Mouse (Mus musculus) G1E (cell line): ENCODE results near the gene Hes7. TPM values are rescaled to one million over a fixed set of nuclear protein-coding genes. Genes with fewer than 3 reads are reported as not detected.
"Not testable (repeated sequence)": the region's sequence is repeated elsewhere in the genome, so short reads cannot be mapped to it uniquely, and the experiment has no call there.

Experiments used
- ATAC-seq: 2 replicates; pipeline ENCODE4 v1.8.0; 2016; ENCODE audit warnings: mild to moderate bottlenecking; ENCODE audit not compliant: insufficient number of reproducible peaks, poor library complexity, low FRiP score, severe bottlenecking; ENCODE audit errors: extremely low read depth
- DNase-seq: peaks from one replicate; pipeline ENCODE4 v3.0.0; 2012; ENCODE audit warnings: low spot score
- H3K27me3 ChIP-seq: 2 replicates; pipeline ENCODE4 v1.6.1; 2012; ENCODE audit warnings: mild to moderate bottlenecking, low read length, inconsistent platforms; ENCODE audit not compliant: insufficient read depth
- H3K36me3 ChIP-seq: replicated peaks from 2 replicates; pipeline ENCODE3; 2012; ENCODE audit warnings: mild to moderate bottlenecking, inconsistent platforms
- H3K4me1 ChIP-seq: 2 replicates; pipeline ENCODE4 v1.6.1; 2012; ENCODE audit warnings: low read depth, low read length, inconsistent platforms, mixed read lengths; ENCODE audit not compliant: insufficient read depth
- H3K4me3 ChIP-seq: 2 replicates; pipeline ENCODE4 v1.5.1; 2012; ENCODE audit warnings: low read depth, mild to moderate bottlenecking, inconsistent platforms, low read length, moderate library complexity, mixed read lengths
- H3K9me3 ChIP-seq: replicated peaks from 2 replicates; pipeline ENCODE4 v1.6.1; 2012; ENCODE audit warnings: inconsistent platforms
- CTCF ChIP-seq: IDR thresholded peaks from 2 replicates; pipeline ENCODE4 v1.5.1; 2012; ENCODE audit warnings: low read depth, low read length, inconsistent platforms, mixed read lengths
- GATA1 ChIP-seq: IDR thresholded peaks from 2 replicates; pipeline ENCODE4 v1.6.1; 2012; ENCODE audit warnings: borderline replicate concordance, low read length, inconsistent platforms, mixed read lengths
- GATA2 ChIP-seq: IDR thresholded peaks from 2 replicates; pipeline ENCODE4 v1.6.1; 2012; ENCODE audit warnings: low read depth, low read length, inconsistent platforms, borderline replicate concordance
- POLR2AphosphoS5 ChIP-seq: IDR thresholded peaks from 2 replicates; pipeline ENCODE4 v1.6.1; 2012; ENCODE audit warnings: low read depth, low read length, inconsistent platforms; ENCODE audit not compliant: insufficient replicate concordance
- TAL1 ChIP-seq: conservative IDR thresholded peaks from 2 replicates; pipeline ENCODE4 v1.6.1; 2012; ENCODE audit warnings: low read depth, low read length, inconsistent platforms, mixed read lengths
- polyA plus RNA-seq: library from polyadenylated mRNA; stranded (reverse); fragments of >175 nt; gene quantifications from 2 replicates; pipeline ENCODE4 v1.2.3, GENCODE M21; 2012
- total RNA-seq, 2 experiments: library from RNA; stranded (forward) in 1 of 2; stranded (reverse) in 1 of 2; fragments of 200-1000 nt in 1 of 2; fragments of >200 nt in 1 of 2; fragmentation: Nextera tagmentation in 1 of 2; gene quantifications; 2 replicates each; pipeline ENCODE4 v1.2.3; 2014 to 2017

Hes7 gene
- total and polyA plus RNA-seq, 3 experiments, result 0.22 to 1.2 TPM; not detected in 1

DNA sequence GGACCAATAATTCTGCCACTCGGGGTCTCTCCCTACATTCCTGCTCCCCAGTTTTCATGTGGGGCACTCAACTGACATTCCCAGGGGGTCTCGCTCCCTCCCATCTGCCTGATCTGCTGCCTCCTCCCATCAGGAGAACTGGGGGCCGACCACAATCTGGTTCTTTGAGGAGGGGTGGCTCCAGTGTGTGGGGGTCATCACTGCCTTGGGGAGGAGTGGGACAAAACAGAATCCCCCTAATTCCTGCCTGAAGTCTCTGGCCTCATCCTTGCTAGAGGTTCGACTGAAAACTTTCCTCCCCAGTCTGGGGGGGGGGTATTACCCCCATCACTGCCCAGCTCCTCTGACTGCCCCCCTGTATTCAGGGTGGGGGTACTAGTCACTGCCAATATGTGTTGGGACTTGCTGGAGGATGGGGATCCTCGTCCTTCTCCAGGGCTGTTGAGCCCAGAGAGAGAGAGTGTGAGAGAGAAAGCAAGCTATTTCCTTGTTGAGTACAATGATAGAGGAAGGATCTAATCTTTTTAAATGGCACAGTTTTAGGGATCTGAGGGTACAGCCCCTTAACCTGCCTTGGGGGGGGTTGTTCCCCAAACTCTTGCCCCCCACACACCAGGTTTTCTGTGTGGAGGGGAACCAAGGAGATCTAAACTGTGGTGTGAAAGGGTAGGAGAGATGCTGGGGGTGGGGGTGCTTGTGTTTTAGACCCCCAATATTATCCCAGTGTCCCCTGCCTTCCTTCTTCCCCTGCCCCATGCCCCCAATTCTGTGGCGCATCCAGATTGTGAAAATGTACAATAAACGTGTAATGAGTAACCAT is 28.4 kb upstream of the Hes7 start:
- Histone ChIP-seq H3K4me1 (peaks cover 79% of the 10 kb centered on the region), H3K4me3 (no peak overlapping the region), H3K36me3 (peaks cover 39% of the 10 kb centered on the region), H3K9me3 (no peaks in the 10 kb centered on the region), H3K27me3 (no peaks in the 10 kb centered on the region)
- DNase-seq (no peak), ATAC-seq (no peak)
- TF ChIP-seq CTCF, result no peak
- no peak for TF ChIP-seq GATA1
- TF ChIP-seq POLR2AphosphoS5, result no peak
- no peak for TF ChIP-seq GATA2
- no peak for TF ChIP-seq TAL1

DNA sequence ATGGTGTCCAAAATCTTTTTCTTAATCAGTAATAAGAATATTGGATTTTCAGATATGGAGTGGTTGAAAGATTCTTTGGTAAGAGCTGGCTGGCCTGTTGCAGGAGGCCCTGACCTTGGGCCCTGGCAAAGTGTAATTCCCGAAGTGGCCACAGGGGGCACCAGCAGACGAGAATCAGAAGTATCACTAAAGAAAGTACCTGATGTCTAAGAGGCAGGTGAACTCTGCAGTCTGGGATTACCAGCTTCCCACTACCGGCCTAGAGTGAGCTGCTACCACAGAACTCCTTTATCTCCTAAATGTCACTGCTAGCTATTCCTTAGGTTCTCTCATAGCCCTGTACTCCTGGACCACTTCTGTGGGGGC is 27.8 kb upstream of the Hes7 start:
- H3K9me3 ChIP-seq, result no peaks in the 10 kb centered on the region
- no peak for ATAC-seq
- peaks cover 79% of the 10 kb centered on the region for H3K4me1 ChIP-seq
- no peak for DNase-seq
- H3K4me3 ChIP-seq, result no peak overlapping the region
- no peaks in the 10 kb centered on the region for H3K27me3 ChIP-seq
- TF ChIP-seq CTCF (peak; percentile 80), GATA2 (no peak)
- peaks cover 39% of the 10 kb centered on the region for H3K36me3 ChIP-seq

DNA sequence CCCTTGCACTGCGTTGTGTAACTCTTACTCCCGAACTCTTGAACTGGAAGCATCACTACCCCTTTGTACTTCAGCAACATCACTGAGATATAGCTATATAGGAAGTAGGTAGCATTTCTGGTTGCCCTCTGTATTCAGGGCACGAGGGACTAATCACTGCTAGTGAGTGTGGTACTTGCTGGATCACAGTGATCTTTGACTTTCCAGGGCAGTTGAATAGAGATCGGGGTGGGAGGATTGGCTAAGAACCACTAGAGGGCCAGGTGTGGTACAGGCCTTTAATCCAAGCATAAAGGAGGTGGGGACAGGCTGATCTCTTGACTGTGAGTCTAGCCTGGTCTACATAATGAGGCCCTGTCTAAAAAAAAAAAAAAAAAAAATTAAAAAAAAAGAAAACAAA is 27.3 kb upstream of the Hes7 start:
- DNase-seq (no peak), ATAC-seq (no peak)
- Histone ChIP-seq H3K4me1 (peaks cover 79% of the 10 kb centered on the region), H3K9me3 (no peaks in the 10 kb centered on the region), H3K4me3 (no peak overlapping the region), H3K27me3 (no peaks in the 10 kb centered on the region), H3K36me3 (peaks cover 39% of the 10 kb centered on the region)
- TF ChIP-seq TAL1 (no peak), GATA1 (no peak), POLR2AphosphoS5 (no peak), GATA2 (no peak), CTCF (no peak)

DNA sequence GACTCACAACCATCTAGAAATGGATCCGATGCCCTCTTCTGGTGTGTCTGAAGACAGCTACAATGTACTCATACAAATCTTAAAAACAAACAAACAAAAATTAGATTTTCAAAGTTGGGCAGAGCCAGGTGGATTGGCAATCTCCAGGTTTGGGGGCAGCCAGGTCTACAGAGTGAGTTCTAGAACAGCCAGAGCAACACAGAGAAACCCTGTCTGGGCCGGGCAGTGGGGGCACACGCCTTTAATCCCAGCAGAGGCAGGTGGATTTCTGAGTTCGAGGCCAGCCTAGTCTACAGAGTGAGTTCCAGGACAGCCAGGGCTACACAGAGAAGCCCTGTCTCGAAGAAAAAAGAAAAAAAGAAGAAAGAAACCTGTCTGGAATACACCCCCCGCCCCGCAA is 26.3 kb upstream of the Hes7 start:
- H3K9me3 ChIP-seq, H3K4me3 ChIP-seq: not testable (repeated sequence)

DNA sequence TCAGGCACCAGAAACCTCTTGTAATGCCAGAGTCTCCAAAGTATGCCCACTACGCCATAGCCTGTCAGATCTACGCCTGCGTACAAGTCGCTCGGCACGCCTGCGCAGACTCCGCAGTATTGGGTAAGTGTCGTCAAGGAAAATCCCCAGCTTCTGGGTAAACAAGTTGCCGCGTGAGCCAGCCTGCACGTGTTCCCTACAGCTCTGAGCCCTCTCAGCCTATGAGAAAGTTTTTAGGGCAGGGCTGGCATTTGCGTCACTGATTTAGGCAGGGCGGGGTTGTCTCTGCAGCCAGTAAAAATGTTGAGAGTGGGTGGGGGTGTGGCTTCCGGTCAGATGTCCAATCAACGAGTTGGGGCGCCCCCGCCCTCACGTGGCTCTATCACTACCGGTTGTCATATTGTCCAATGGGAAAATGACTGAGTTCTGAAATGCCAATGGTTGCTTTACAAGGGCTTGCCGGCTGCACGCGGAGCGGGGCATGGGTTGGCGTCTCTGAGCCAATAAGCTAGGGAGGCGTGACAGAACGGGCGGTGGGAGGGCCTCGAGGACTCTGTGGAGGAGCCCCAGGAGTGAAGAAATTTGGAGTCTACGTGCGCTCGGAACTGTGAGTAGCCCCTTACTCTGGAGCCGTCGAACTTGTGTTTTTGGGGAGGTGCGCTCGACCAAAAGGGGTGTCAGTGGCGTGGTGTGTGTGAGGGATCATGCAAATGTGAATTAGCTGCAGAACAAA is 25.3 kb upstream of the Hes7 start, which contains the start of gene Per1:
Per1 (plus strand) TSS at position 521 of the 733 bp plus-strand sequence.
- Histone ChIP-seq H3K4me1 (peaks cover 82% of the 10 kb centered on the region), H3K4me3 (peak within 1 kb of the TSS; percentile 72), H3K36me3 (peaks cover 35% of the 10 kb centered on the region), H3K9me3 (no peaks in the 10 kb centered on the region), H3K27me3 (no peaks in the 10 kb centered on the region)
- DNase-seq (peak; percentile 91), ATAC-seq (peak; percentile 77)
- no peak for TF ChIP-seq POLR2AphosphoS5
- TF ChIP-seq TAL1, result no peak
- TF ChIP-seq GATA2, result no peak
- TF ChIP-seq CTCF, result no peak
- TF ChIP-seq GATA1, result no peak

More for the DNA sequence above, 26.3 kb upstream of the Hes7 start:
- not testable (repeated sequence) for ATAC-seq, DNase-seq, H3K27me3 ChIP-seq
- Histone ChIP-seq H3K36me3 (peaks cover 42% of the 10 kb centered on the region), H3K4me1 (peaks cover 82% of the 10 kb centered on the region)

DNA sequence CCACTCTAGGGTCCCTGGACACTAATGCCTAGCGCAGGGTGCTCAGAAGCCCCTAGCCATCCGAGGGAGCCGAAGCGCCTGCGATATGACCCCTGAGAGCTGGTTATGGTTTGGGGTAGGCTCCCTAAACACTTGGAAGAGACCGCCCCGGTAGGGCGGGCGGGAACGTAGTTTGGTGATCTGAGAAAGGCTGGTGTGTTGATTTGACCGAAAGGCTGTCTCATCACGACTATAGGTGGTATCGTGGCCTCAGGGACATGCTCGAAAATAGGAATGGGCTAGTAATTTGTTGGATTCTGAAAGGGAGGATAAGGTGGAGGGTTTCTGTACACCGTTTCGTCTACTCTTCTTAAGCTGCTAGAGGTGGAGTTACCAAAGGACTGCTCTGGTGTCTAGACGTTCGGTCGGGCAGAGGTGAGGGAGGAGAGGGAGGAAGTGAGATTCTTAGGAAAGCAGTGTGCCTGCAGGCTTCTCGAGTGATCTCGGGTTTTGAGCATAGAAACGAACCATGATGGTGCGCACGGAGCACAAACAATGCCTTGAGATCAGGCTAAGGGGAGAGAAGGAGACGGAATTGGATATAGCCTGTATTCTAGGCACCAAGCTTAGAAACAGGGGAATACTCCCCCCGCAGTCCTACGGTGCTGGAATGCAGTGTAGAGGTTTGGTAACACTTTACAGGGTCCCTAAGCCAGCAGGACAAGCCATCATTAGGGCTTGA is 24.5 kb upstream of the Hes7 start:
- Histone ChIP-seq H3K4me3 (peak overlapping the region; percentile 72), H3K27me3 (no peaks in the 10 kb centered on the region), H3K9me3 (no peaks in the 10 kb centered on the region), H3K36me3 (peaks cover 34% of the 10 kb centered on the region), H3K4me1 (peaks cover 83% of the 10 kb centered on the region)
- no peak for TF ChIP-seq POLR2AphosphoS5
- TF ChIP-seq GATA2, result no peak
- TF ChIP-seq GATA1, result no peak
- no peak for TF ChIP-seq TAL1
- no peak for TF ChIP-seq CTCF
- DNase-seq (no peak), ATAC-seq (no peak)
